Mouse (Mus musculus): ENCODE data around the gene Phykpl. TPM values are rescaled to one million over a fixed set of nuclear protein-coding genes. Genes with fewer than 3 reads are reported as not detected.

Gene Phykpl
- polyA plus RNA-seq, 1 experiment from 2014 or later, result 22.2 TPM

GRCm38 (mm10) chr11:51648566-51648965 lies 64.0 kb downstream of the Phykpl start:
- Histone ChIP-seq H3K9me3 (replicated peaks) (no peaks in the 10 kb centered on the region), H3K9ac (0 out of 2 replicates have a peak overlapping the region, but pooled peaks have one; percentile 4), H3K36me3 (no peaks in the 10 kb centered on the region; the same call in 1 of the 2 replicates), H3K4me3 (no peak overlapping the region), H3K4me2 (peak overlapping the region; percentile 89), H3K27me3 (replicated peaks) (peaks cover 75% of the 10 kb centered on the region), H3K27ac (no peak overlapping the region), H3K4me1 (peaks cover 46% of the 10 kb centered on the region)
- 36% methylated on average over 3 of the region's 3 CpGs for WGBS (ENCODE audit: insufficient replicate concordance)
- ATAC-seq, result no peak

DNA sequence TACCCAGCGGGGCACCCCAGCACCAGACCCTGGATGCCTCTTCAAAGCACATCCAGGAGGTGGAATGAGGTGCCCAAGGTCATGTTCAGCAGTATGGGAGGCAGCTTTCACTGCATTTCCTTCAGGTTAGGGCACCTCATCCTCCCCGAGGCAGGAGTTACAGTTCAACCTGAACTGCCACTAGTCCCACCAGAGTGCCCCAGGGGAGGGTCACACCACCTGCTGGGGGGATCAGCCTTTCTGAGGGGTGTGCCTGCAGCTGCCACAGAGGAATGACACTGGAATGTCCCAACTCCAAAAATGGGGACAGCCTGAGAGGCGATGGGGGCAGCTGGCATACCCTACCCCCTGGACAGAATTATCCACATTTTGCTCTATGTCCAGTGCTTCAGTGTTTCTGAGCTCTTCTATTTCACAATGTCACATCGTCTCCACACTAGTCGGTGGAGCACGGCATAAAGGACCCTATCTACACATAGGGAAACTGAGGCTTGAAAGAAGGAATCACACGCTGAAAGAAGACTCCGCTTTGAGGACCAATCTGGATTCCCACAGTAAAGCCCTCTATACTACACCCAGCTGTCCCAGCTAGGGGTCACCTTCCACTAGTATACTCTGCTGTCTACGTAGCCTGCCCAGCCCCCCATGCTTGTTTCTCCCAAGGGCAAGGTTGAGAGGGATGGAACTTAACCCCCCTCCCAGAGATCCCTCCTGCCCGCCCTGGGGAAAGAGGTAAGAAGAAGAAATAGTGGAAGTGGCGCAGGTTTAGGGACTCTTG lies 64.7 kb downstream of the Phykpl start:
- H3K4me3 ChIP-seq, result peak overlapping the region; percentile 63
- H3K36me3 ChIP-seq, result no peaks in the 10 kb centered on the region
- 32% methylated on average over 11 of the region's 11 CpGs for WGBS (ENCODE audit: insufficient replicate concordance)
- H3K4me2 ChIP-seq, result peak overlapping the region; percentile 89
- H3K9me3 ChIP-seq (replicated peaks), result no peaks in the 10 kb centered on the region
- peaks cover 73% of the 10 kb centered on the region for H3K27me3 ChIP-seq (replicated peaks)
- no peak overlapping the region for H3K27ac ChIP-seq
- H3K4me1 ChIP-seq, result peaks cover 41% of the 10 kb centered on the region
- no peak for ATAC-seq
- peak overlapping the region; percentile 54 for H3K9ac ChIP-seq

GRCm38 (mm10) chr11:51649889-51650199 lies 65.3 kb downstream of the Phykpl start:
- H3K27ac ChIP-seq, result no peak overlapping the region
- H3K4me3 ChIP-seq, result peak overlapping the region; percentile 63
- peak overlapping the region; percentile 89 for H3K4me2 ChIP-seq
- peak overlapping the region; percentile 54 for H3K9ac ChIP-seq
- H3K4me1 ChIP-seq, result peaks cover 41% of the 10 kb centered on the region
- ATAC-seq, result no peak
- H3K9me3 ChIP-seq (replicated peaks), result no peaks in the 10 kb centered on the region
- H3K27me3 ChIP-seq (replicated peaks), result peaks cover 73% of the 10 kb centered on the region
- WGBS (ENCODE audit: insufficient replicate concordance), result 2% methylated on average over 7 of the region's 7 CpGs
- no peaks in the 10 kb centered on the region for H3K36me3 ChIP-seq

- ATAC-seq, result no peak
- Histone ChIP-seq H3K4me2 (peak overlapping the region; percentile 89), H3K36me3 (no peaks in the 10 kb centered on the region), H3K27me3 (replicated peaks) (peaks cover 73% of the 10 kb centered on the region), H3K4me3 (peak overlapping the region; percentile 63), H3K9ac (peak overlapping the region; percentile 54), H3K4me1 (peaks cover 41% of the 10 kb centered on the region), H3K9me3 (replicated peaks) (no peaks in the 10 kb centered on the region), H3K27ac (no peak overlapping the region)
- WGBS (ENCODE audit: insufficient replicate concordance), result 1% methylated on average over 30 of the region's 30 CpGs
These were observed 65.7 kb downstream of the Phykpl start for GRCm38 (mm10) chr11:51650261-51650660.

DNA sequence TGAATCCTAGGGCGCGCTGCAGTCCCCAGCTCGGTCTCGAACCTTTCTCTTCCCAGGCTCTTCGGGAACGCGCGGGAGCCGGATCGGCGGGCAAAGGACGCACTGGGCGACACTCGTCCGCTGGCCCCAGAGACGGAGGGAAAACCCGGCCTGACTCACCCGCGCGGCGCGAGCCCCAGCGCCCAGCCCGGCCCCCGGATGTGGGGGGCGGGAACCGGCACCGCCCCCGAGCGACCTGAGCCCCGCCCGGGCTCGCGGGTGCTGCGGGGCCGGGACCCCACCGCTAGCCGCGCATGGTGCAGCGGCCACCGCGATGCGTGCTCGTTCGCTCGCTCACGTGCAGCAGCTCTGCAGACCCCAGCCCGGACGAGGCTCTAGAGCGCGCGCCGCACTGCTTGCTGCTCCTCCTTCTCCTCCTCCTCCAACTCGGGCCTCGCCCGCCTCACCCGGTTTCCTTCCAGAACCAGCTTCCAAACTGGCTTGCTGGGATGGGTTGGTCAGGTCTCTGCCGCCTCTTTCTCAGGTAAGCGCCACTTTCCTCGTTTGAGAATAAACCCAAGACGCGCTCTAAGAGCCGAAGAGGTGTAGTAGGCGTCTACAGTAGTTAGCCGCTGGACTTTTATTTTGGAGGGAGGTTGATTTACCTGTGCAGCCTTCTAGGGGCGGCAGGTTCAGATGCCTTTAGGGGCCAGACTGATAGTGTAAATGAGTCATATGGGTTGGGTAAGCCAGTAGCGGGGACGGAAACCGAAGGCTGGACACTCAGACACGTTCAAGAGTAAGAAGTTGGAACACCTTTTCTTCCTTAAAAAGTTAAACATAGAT lies 66.3 kb downstream of the Phykpl start, which contains the start of the genes N4bp3 and D930048N14Rik:
Gene N4bp3, minus strand, starts transcription at position 152 of the 825 bp plus-strand sequence.
Gene D930048N14Rik, plus strand, starts transcription at position 264 of the 825 bp plus-strand sequence.
- Histone ChIP-seq H3K9me3 (replicated peaks) (no peaks in the 10 kb centered on the region), H3K36me3 (no peaks in the 10 kb centered on the region), H3K27ac (no peak within 1 kb of the TSS), H3K9ac (peak within 1 kb of the TSS; percentile 54), H3K4me3 (peak within 1 kb of the TSS; percentile 63), H3K4me2 (peak within 1 kb of the TSS; percentile 89), H3K4me1 (peaks cover 41% of the 10 kb centered on the region), H3K27me3 (replicated peaks) (peaks cover 73% of the 10 kb centered on the region)
- WGBS (ENCODE audit: insufficient replicate concordance), result under 1% methylated on average over 67 of the region's 70 CpGs
- ATAC-seq, result peak; percentile 58

DNA sequence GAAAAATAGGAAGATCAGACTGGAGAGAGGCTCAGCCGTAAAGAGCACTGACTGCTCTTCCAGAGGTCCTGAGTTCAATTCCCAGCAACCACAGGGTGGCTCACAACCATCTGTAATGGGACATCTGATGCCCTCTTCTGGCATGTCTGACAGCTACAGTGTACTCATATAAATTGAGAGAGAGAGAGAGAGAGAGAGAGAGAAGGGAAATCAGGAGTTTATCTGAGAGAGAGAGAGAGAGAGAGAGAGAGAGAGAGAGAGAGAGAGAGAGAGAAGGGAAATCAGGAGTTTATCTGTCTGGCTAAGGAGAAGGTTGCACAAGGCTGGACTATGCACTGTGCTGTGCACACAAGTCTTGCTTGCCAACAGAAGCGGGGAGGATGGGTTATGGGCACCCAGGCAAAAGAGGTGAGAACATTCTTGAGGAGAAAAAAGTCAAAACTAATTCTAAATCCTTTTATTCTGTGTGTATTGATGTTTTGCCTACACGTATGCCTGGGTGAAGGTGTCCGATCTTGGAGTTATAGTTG lies 68.4 kb downstream of the Phykpl start:
- 71% methylated on average over 4 of the region's 4 CpGs for WGBS (ENCODE audit: insufficient replicate concordance)
- ATAC-seq, result no peak
- H3K9me3 ChIP-seq (replicated peaks), result no peaks in the 10 kb centered on the region

GRCm38 (mm10) chr11:51653736-51654135 lies 69.2 kb downstream of the Phykpl start:
- Histone ChIP-seq H3K9ac (no peak overlapping the region), H3K4me2 (no peak overlapping the region), H3K27ac (no peak overlapping the region), H3K9me3 (replicated peaks) (no peaks in the 10 kb centered on the region), H3K36me3 (no peaks in the 10 kb centered on the region), H3K4me3 (no peak overlapping the region), H3K27me3 (replicated peaks) (peaks cover 53% of the 10 kb centered on the region), H3K4me1 (peaks cover 29% of the 10 kb centered on the region)
- no peak for ATAC-seq
- 72% methylated on average over 6 of the region's 6 CpGs for WGBS (ENCODE audit: insufficient replicate concordance)

More for the DNA sequence above, 68.4 kb downstream of the Phykpl start:
- H3K9ac ChIP-seq, result no peak overlapping the region
- no peaks in the 10 kb centered on the region for H3K36me3 ChIP-seq
- H3K27ac ChIP-seq, result no peak overlapping the region
- H3K4me3 ChIP-seq, result no peak overlapping the region
- H3K4me2 ChIP-seq, result no peak overlapping the region
- peaks cover 28% of the 10 kb centered on the region for H3K4me1 ChIP-seq
- H3K27me3 ChIP-seq (replicated peaks), result peaks cover 61% of the 10 kb centered on the region

Other genes starting within 250 kb of the Phykpl start
- 503 and 514 TPM in 2 replicates for gene Hnrnpab, start 22.1 kb downstream of the Phykpl start, polyA plus RNA-seq (2016; fragmentation: Nextera tagmentation; extraction: Ambion mirVana)
- gene Nhp2, start 35.0 kb downstream of the Phykpl start, polyA plus RNA-seq (2016; fragmentation: Nextera tagmentation; extraction: Ambion mirVana), result 217 and 228 TPM in 2 replicates
- gene Rmnd5b, start 51.1 kb downstream of the Phykpl start, polyA plus RNA-seq (2016; fragmentation: Nextera tagmentation; extraction: Ambion mirVana), result 30.4 and 34.4 TPM in 2 replicates
- 4.9 and 5.3 TPM in 2 replicates for gene N4bp3, start 66.1 kb downstream of the Phykpl start, polyA plus RNA-seq (2016; fragmentation: Nextera tagmentation; extraction: Ambion mirVana)
- 0.84 and 0.95 TPM in 2 replicates for gene D930048N14Rik, start 66.2 kb downstream of the Phykpl start, polyA plus RNA-seq (2016; fragmentation: Nextera tagmentation; extraction: Ambion mirVana)
- 46.6 and 50.8 TPM in 2 replicates for gene 0610009B22Rik, start 104.1 kb downstream of the Phykpl start, polyA plus RNA-seq (2016; fragmentation: Nextera tagmentation; extraction: Ambion mirVana)
- gene Sec24a, start 178.9 kb downstream of the Phykpl start, polyA plus RNA-seq (2016; fragmentation: Nextera tagmentation; extraction: Ambion mirVana), result 9.9 and 11.0 TPM in 2 replicates
- gene Sar1b, start 178.9 kb downstream of the Phykpl start, polyA plus RNA-seq (2016; fragmentation: Nextera tagmentation; extraction: Ambion mirVana), result 84.8 and 88.7 TPM in 2 replicates

All from liver, embryonic 12.5 days (tissue).